Mouse (Mus musculus) heart, adult 8-10 months (tissue): ENCODE data around the gene Fhl1. TPM values are rescaled to one million over a fixed set of nuclear protein-coding genes. Genes with fewer than 3 reads are reported as not detected.

ENCODE experiments used
- DNase-seq: peaks from one replicate; pipeline ENCODE4 v3.0.0; 2022; ENCODE audit warnings: low spot score
- total RNA-seq, 4 experiments: library from RNA; stranded (reverse); gene quantifications; 2 replicates each; pipeline ENCODE4 v1.2.4; 2022

The Fhl1 gene
- total RNA-seq, 4 experiments from 2014 or later, result 107 to 153 (median 139) TPM

DNA sequence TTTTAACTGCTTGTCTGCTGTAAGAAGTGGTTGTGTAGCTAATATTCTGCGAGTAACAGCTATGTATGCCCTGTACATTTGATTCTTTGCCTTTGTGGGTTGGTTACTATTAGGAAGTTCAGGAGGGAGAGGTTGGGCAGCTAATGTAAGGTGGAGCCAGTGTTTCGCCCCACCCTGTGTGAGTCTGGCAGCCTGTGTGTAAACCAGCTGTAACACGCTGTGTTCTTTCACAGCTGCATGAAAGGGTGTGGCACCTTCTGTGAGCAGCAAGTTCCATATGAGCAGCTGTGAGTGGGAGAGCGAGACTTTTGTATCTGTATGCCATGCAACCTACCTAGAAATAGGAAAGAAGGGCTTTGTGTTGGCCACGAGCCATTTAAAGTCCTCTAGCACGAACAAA is 20.6 kb downstream of the Fhl1 start:
- DNase-seq, result no peak

DNA sequence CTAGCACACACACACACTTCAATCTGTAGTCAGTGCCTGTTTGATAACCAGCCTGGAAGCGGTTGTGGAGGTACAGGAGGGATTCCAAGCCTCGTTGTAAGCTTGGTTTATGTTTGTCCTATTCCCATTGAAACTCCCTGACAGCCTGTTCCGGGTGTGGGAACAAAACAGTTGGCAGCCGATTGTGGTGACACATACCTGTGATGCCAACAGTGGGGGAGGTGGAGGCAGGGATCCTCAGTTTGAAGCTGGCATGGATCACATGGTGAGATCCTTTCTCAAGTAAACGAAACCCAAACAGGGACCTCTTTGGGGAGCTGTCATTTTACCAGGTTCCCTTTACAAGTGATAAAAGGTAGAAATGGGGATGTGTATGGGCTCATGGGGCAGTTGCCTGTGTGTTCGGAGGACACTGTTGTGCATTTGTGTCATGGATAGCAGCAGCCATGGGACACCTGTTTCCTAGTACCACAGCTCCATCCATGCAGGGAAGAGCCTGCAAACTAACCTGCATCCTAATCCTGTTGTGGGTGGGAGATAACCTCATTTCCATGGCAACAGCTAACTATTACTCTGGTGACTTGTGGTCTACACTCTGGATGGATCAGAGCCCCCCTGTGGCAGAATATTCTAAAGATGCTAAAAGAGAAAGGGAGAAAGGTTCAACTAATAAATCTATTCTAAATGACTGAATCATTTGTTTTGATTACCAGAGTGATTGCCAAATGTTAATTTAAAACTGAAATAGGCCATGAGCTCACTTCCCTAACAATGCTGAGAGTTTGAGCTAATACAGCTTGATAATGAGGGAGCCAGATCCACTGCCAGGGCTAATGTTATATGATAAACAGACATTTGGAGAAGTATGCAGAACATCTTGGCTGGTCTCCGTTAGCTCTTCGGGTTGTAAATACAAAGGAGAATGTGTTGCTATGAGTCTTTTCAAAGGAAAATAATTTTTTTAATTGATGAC is 22.0 kb downstream of the Fhl1 start:
- no peak for DNase-seq

DNA sequence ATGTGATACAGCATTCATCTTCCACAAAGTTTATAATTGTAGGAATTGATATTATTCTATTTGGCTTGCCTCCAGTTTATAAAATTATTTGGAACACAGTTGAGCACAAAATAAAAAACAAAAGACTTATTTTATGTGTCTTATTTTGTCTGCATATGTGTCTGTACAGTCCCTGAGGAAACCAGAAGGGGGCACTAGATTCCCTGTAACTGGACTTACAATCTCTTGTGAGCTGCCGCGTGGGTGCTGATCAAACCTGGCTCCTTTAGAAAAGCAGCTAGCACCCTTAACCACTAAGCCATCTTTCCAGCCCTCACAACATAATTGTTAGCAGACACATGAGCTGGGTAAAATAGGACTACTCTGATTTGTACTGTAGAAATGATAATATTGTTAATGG is 24.1 kb downstream of the Fhl1 start:
- DNase-seq, result no peak

DNA sequence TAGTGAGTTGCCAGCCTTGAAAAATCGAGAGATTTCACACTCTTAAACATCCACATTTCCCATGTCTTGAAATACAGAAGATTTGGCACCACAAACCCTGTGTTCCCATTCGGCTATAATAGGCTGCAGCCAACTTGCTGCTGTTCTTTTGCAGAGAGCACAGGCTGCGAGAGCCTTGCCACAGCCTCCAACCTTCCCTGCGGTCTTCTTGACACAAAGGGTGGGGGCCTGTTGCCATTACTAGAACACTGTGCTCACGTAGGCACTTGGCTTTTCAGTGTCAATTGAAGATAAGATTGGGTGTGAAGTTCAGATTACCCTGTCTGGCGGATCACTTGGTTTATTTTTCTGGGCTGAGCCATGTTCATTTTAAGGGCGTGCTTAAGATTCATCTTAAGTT is 24.8 kb downstream of the Fhl1 start:
- DNase-seq, result no peak

DNA sequence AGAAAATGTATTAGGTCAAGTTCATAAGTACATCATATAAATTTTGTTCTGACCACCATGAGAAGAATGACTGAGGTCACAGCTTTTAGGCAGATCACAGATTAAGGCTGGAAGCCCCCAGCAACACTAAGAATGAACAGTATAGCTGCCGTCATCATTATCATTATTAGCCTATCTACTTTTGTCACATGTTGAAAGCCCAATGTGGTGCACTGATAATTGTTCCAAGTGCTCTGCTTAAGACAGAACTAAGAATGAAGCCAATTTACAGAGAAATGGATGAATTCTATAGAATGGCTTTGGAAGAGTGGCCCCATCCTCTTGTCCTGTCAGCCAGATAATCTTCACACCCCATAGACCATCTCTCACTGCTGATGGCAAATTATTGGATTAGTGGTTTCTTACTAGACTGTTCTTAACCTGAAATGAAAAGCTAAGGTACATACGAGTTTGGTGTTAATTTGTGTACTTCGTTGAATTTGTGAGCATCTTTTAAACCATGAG is 28.7 kb downstream of the Fhl1 start:
- DNase-seq, result no peak

DNA sequence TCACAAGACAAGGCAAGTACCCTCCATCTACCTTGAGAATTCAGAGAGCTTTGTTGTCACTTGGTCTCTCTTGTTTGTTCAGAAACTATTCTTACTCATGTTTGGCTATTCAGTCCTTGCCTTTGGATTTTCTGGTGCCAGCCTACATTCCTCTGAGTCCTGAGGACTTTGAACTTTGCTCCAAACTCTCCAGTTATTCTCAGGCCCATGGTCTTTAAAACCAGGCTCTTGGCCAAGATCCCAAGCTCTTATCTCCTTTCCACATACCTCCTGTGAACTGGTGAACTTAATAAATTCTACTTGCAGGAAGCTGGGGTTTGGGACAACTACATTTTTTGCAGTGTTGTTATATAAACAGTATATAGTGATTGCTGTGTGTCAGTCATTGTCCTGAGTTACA is 38.3 kb downstream of the Fhl1 start:
- no peak for DNase-seq

DNA sequence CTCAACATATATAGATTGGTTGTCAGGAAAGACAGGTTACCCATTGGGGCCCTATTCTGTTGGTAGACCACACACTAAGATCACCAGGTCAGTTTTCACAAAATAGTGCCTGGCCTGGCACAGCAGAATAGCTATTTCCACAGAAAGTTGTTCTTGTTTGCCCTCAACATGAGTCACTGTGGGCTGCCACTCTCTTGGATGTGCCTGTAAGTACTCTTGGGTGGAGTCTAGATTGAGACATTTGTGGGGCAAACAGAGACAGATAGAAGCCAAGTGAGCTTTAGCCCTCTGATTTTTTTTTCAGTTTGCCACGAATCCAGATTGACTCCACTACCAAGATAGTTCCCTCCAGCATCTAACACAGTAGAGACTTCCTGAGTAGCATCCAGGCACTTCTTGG is 40.2 kb downstream of the Fhl1 start:
- DNase-seq, result no peak

DNA sequence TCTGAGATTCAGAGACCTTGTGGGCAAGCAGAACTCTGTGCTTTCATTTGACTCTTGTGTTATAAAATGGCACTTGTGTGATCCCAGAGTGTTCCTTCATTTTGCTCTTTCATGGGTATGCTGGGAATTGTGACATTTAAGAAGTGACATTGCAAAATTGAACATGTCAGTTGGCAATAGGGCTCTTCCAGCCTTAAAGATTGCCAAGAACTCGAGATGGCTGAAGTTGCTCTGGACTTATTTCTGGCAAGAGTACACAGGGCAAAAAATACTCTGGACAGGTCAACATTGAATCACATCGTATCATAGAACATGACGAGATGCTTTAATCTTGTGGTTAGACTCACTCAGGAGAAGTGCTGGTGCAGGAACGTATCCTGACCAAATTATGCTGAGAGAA is 41.7 kb downstream of the Fhl1 start:
- no peak for DNase-seq

DNA sequence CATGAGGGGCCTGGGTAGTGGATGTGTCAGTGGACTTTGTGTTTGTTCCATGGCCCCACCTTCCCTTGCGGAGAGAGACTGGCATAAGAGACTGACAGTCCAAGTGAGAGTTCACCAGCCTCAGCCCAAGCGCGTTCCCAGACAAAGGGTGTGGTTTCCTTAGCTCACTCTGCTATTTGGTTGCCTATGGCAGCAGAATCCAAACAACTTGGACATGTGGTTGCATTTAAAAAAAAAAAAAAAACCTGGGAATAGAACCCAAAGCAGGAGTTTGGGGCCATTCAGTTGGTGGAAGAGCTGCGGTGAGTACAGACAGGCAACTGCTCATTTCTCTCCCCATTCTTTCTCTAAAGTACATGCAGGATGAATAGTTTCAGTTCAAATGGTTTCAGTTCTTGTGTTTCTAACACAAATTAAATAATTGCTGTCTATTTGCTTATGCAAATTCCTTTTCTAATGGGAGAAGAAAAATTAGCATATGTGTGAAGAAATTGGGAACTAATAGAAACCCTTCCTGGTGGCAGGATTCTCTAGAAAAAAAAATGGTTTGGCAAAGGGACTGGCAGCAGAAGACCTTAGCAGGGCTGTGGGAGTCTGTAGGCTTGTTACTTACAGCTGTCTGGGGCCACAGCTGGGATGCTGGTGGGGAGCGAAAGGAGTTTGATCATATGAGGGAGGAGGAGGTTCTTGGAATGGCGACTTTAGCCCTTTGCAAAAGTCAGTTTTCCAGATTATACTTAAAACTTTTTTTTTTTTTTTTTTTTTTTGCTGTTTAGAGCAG is 54.9 kb downstream of the Fhl1 start:
- peak; percentile 41 for DNase-seq

DNA sequence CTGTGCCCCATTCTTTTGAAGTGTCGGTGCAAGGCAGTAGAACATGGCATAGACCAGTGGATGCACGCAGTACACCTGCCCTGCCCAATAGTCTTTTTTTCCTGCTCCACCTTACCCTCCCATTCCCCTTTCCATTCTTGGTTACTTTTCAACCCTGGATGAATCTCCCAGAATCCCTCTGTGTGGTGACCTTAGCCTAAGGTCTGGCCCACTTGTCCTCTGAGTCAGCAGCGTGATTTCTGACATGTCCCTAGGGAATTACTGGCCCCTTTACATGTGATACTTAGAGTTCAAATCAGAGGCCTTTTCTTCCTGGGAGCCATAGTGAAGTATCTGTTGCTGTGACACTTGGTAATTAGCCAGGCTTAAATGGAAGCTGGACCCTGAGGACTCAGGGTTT is 55.9 kb downstream of the Fhl1 start:
- no peak for DNase-seq

DNA sequence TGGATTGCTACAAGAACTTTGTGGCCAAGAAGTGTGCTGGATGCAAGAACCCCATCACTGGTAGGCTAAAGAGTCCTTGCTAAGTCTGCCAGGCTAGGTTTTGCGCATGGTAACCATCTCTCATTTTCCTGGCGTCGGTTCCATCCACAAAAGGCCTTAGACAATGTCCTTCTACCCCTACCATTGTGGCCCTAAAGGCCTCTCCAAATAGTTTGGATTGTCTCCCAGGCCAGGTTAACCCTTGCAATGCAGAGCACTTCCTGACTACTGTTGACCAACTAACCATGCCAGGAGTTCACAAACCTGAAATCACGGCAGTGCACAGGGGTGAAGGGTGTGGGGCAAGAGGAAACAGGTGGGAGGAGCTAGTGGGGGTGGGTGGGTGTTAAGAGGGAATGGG is 59.0 kb downstream of the Fhl1 start:
- no peak for DNase-seq

DNA sequence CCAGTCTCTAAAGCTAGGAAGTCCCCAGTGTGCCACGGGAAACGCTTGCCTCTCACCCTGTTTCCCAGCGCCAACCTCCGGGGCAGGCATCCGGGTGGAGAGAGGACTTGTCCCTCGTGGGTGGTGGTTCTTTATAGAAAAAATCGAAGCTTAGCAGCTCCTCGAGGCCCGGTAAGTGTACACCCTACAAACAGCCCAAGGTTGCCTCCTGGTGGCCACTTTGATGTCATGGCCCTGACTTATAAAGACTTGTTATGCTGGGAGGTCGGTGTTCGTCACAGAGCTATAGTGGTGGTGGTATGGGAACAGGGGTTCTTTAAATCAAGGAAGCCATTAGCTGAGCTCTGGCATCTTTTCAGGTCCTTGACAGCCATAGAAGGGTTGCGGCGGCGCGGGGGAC is 59.7 kb downstream of the Fhl1 start:
- peak; percentile 37 for DNase-seq

DNA sequence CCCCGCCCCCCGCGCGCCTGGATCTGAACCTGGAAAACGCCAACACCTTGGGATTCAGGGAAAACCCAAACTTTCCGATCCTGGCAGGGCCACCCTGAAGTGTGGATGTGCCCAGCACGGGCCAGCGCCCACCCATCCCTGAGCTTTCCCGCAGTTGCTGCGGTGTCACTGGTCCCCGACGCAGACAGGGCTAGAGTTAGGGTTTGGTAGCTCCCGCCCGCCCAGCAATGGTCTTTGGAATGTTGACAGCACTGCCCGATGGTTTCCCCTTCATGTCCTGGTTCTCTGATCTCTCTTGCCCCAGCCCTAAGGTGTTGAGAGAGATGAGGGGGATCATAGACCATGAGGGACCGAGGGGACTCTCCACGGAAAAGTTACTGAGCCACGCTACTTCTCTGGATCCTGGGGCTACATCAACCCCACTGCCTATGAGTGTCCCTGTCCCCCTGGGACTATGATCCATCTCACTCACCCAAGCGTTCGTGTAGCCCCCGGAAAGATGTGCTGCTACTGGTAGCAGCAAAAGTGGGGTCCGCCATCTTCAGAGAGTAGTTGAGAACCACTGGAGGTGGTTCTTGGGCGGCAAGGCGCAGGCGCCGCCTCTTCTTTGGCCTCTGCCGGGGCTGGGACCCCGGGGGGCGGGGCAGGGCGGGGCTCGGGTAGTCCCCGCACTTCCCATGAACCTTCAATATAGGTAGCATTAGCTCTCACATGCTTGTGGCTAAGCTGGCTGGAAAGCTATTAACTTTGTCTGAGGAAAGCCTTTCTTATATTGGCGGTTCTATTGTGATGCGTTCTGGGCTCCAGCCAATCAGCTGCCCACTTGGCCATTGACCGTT is 90.4 kb downstream of the Fhl1 start, which contains the start of gene Map7d3:
TSS of gene Map7d3 (minus strand) at position 562 of the 839 bp plus-strand sequence.
- no peak for DNase-seq

DNA sequence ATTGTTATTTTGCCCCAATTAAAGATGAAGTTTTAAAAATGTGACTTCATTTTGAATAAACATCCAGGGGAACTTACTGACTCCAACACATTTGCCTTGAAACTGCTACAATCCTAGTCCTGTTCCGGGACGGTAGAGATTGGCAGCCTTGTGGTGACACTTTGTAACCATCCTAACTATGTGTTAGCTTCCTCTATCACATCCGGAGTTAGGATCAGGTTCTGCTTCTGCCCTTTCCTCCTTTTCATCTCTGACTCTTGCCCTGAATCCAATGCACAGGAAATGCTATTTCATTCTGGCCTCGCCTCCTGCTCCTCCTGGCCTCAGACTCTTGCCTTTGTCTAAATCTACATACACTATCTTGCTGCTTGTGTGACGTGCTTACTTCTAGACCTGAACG is 95.9 kb downstream of the Fhl1 start:
- DNase-seq, result no peak

DNA sequence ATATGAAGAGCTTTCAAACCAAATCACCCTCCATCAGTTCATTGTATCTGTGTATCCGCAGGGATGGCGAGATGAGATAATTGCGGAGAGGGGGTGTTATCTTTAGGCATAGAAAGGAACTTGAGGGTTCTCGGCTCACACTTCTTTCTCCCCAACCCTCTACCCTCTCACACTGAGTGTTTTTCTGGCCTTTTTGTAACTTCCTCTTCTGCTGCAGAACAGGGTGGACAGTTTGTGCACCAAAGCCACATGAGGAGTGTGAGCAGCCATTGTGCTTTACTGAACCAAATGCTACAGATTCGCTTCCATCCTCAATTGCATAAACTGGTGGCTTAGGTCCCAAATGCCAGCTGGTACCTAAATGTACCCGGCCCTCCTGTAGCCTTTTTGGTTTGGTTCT is 104.3 kb downstream of the Fhl1 start:
- no peak for DNase-seq

DNA sequence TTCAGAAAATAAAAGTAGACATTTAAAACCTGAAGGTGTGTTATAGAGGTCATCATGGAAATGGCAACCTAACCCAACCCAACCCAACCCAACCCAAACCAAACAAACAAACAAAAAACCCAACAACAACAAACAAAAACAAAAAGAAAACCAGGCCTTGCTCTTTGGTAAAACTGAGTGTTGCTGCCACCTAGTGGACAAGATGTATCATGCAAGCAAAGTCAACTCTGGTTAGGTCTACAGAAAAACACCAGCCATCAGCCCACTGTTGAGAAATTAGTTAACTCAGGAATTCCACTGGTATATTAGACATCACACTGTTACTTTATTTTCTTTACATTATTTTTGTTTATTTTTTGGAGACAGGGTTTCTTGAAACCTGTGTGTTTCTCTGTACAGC is 107.8 kb downstream of the Fhl1 start:
- peak; percentile 22 for DNase-seq

DNA sequence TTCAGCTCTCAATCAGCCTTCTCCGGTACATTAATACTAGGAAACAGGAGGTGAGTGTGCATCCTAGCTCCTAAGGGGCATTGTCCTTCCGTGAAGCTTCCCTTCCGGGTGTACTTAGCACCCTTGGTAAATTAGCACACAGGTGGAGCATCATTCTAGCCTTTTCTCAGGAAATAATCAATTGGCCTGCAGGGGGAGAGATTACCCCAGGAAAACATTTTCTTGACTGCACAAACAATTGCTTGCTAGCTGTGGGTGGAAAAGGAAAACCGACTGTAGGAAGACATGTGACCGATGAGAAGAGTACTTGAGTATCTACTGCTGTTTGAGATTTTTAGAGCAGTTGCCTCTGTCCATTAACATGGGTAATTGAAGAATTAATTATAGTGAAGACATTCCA is 109.7 kb downstream of the Fhl1 start:
- DNase-seq, result no peak
